Mouse (Mus musculus) heart, postnatal 4 days (tissue): ENCODE results near the gene Olfr193. TPM values are rescaled to one million over a fixed set of nuclear protein-coding genes. Genes with fewer than 3 reads are reported as not detected.
"Not testable (repeated sequence)": the region's sequence is repeated elsewhere in the genome, so short reads cannot be mapped to it uniquely, and the experiment has no call there.

Experiments used
- DNase-seq: peaks from one replicate; pipeline ENCODE4 v3.0.0; 2021
- total RNA-seq, 2 experiments: library from RNA; stranded (reverse); gene quantifications; 2 replicates each; pipeline ENCODE4 v1.2.3; 2021

The Olfr193 gene
- not detected for total RNA-seq

DNA sequence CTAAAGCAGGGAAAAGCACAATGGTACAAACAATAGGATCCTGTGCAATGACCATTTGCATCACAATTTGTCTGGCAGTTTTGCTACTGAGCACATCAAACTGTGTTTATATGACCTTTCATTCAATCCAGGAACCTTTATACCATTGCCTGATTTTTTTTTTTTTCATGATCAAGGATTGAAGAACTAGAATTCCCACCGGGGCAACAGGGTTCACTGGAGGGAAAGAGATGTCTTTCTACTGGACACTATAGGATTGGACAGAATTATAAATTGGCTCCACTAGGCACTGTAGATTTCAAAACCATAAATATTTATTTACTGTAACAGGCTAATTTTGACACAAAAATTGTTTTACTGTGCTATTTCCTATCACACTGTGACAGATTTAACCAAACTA is at the start of gene Olfr193:
Gene Olfr193 (minus strand): TSS at position 101 of the 400 bp plus-strand sequence.
- DNase-seq: no peak

DNA sequence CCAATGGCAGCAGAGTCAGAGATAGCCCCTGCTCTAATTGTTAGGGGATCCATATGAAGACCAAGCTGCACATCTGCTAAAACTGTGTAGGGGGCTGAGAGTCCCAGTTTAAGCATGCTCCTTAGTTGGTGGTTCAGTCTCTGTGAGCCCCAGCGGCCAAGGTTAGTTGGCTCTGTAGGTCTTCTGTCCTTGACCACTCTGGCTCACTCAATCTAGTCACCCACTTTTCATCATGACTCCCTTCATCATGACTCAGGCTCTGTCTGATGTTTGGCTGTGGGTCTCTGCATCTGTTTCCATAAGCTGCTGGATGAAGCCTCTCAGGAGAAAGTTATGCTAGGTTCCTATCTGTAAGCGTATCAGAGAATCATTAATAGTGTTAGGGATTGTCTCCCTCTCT is 40.3 kb upstream of the Olfr193 start:
- no peak for DNase-seq

DNA sequence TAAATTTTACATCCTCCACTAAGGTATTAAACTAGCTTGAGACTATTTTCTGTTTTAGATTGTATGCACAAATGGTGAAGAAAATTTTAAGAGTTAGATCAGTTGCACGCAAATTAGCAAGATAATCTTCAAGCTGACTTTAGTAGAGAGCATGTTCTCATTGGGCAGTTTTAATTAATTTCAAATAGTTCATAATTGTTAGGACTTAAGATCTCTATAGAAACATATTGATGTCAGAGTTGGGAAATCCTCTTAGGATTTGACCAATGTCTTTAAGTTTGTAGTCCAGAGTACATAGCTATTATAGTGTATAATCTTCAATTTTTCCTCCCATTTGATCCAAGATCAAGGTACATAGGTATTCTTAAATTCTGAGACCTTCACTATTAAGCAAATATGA is 35.1 kb upstream of the Olfr193 start, which contains the start of gene Olfr195:
Gene Olfr195 (plus strand): TSS at position 301 of the 400 bp plus-strand sequence.
- DNase-seq: no peak

DNA sequence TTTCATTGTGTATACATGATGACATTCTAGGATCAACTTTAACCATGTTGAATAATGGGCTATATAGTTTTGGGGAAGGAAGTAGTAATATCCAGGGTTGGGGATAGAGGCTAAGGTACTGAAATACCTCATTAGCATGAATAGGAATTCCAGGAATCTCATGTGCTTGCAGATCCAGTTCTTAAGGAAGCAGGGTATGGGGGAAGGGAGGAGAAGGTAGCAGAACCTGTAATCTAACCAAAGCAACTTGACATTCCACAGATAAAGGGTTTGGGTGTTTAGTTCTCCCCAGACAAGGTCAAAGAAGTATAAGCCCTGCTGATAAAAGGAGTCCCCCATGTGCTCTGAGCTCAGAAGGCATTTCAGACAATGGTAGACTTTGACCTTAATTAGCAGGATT is 29.4 kb upstream of the Olfr193 start:
- DNase-seq: no peak

DNA sequence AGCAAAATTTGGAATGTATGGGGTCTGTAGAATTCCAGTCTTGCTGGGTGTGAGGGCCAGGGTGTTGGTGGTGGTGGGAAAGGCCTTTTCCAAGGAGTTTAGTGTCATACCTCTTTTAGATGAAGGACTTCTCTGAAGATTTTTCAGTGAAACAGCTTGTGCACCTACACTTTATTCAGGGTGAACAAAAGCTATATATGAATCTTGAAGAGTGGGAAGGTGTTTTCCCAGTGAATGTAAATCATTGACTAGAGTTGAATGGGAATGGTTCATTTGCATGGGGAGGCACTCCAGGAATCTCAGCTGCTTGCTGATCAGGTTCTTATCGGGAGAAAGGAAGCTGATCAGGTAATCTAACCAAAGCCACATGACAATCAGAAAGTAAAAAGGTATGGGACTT is 19.1 kb upstream of the Olfr193 start:
- no peak for DNase-seq

DNA sequence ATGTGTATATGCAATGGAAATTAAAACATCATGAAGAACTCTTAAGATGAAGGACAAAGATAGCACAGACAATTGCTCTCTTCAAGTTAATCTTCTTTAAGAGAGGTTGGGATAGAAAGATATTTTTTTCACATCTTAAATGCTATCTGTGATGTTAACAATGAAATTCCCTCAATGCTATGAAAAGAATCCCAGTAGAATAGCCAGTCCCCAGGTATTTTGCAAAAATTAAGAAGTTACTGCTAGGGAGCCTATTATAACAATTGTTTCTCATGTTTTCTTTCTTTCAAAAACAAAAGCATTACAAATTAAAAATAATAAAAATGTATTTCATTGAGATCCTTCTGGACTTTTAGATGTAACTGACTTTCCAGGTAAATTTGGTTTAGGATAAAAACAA is 9.3 kb upstream of the Olfr193 start, which contains the start of gene Olfr194:
Gene Olfr194 (minus strand): TSS at position 101 of the 400 bp plus-strand sequence.
- DNase-seq: no peak

DNA sequence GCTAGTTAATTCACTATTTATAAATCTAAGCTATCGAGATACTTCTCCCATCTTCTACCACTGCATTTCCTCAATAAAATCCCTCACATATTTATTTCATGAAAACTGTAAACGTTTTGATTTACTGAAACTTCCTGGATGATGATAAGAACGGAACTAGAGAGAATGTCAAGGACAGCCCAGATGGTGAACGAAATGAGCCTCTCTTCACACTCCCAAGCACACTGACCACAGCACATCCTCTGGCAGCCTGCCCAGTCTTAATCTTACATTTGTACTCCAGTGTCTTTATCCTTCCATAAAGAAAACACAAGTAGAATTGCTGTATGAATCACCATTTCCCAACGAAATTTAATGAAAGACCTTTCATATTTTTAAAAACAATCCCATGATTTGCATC is 3.2 kb downstream of the Olfr193 start:
- DNase-seq: not testable (repeated sequence)

DNA sequence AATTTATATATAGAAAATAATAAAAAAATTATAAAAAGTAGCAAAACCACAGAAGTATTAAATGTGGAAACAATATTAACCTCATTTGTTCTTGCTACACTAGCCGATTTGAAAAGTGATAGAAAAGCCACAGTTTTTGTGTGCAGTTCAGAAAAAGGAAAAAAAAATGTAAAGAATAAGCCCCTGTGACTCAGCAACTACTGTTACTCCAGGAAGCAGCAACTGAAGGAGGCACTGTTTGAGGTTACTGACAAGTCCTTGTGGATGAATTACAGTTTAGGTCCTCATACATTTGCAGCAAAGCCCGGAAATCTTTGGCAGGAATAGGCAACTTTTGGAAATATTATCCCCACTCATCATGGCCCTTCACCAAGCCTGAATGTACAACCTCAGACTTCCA is 6.4 kb downstream of the Olfr193 start:
- no peak for DNase-seq

DNA sequence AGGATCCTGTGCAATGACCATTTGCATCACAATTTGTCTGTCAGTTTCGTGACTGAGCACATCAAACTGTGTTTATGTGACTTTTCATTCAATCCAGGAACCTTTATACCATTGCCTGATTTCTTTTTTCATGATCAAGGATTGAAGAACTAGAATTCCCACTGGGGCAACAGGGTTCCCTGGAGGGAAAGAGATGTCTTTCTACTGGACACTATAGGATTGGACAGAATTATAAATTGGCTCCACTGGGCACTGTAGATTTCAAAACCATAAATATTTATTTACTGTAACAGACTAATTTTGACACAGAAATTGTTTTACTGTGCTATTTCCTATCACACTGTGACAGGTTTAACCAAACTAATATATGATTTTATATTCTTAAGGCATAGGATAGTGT is 22.0 kb downstream of the Olfr193 start, which contains the start of gene Olfr191:
Gene Olfr191 (minus strand): TSS at position 101 of the 400 bp plus-strand sequence.
- DNase-seq: not testable (repeated sequence)

DNA sequence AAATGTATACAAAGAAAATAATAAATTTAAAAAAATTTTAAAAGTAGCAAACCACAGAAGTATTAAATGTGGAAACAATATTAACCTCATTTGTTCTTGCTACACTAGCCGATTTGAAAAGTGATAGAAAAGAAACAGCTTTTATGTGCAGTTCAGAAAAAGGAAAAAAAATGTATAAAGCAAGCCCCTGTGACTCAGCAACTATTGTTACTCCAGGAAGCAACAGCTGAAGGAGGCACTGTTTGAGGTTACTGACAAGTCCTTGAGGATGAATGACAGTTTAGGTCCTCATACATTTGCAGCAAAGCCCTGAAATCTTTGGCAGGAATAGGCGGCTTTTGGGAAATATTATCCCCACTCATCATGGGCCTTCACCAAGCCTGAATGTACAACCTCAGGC is 30.6 kb downstream of the Olfr193 start:
- not testable (repeated sequence) for DNase-seq

DNA sequence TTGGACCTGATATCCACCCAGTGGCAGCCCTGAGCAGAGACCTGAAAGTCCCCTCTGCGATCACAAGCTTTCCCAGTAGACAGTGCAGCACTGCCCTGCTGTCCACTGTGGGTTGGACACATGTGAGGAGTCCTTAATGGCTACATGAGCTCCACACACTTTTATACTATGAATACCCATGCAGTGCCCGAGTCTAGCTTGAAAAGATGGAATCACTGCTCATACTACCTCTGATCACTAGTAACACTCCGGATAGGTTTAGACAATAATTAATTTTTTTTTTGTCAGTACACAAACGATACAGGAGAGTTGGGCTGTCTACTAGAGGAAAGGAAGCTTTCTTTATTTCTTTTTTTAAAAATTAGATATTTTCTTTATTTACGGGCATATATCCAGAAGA is 33.8 kb downstream of the Olfr193 start, which contains the start of gene Olfr190:
Gene Olfr190 (minus strand): TSS at position 101 of the 400 bp plus-strand sequence.
- no peak for DNase-seq

DNA sequence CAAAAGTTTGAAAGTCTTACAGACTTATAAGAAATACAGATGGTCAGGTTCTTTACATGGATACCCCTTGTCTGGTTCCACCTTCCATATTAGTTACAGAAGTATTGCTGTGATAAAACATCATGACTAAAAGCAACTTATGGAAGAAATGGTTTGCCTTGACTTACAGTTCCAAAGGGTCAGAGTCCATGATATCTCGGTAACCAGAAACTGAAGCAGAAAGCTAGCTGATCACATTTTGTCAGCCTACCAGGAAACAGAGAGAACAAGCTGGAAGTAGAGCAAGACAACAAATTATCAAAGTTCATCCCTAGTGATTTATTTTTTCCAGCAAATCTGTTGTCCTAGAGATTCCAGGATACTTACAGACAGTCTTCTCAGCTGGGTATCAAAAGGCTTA is 38.2 kb downstream of the Olfr193 start:
- DNase-seq: no peak

DNA sequence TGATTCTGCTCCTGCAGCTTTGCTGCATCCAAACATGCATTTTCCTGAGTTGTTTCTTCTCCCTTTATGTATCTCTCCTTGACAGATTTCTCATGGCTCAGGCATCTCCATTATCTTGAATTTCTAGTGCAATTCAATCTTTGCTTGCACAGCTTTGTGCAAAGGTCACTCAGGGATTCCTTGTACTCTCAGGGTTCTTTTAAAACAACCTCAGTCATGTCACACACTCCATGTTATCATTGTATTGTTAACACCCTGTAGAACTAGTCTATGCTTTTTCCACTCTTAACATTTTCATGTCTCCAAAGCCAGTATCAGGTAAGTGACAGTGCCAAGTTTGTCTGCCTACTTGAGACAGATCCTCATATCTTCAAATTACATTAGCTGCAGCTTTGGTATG is 39.9 kb downstream of the Olfr193 start:
- DNase-seq: no peak

DNA sequence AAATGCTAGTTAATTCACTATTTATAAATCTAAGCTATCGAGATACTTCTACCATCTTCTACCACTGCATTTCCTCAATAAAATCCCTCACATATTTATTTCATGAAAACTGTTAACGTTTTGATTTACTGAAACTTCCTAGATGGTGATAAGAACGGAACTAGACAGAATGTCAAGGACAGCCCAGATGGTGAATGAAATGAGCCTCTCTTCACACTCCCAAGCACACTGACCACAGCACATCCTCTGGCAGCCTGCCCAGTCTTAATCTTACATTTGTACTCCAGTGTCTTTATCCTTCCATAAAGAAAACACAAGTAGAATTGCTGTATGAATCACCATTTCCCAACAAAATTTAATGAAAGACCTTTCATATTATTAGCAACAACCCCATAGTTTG is 49.3 kb downstream of the Olfr193 start:
- not testable (repeated sequence) for DNase-seq

Other genes with a start within 250 kb of the Olfr193 start
- not detected for gene Olfr177, start 237.1 kb downstream of the Olfr193 start, total RNA-seq
- not detected for gene Olfr178, start 219.8 kb downstream of the Olfr193 start, total RNA-seq
- gene Olfr181, start 183.1 kb downstream of the Olfr193 start, total RNA-seq: not detected
- gene Olfr180, start 182.5 kb downstream of the Olfr193 start, total RNA-seq: not detected
- not detected for gene Olfr183, start 116.5 kb downstream of the Olfr193 start, total RNA-seq
- gene Olfr186, start 81.6 kb downstream of the Olfr193 start, total RNA-seq: not detected
- not detected for gene Olfr187, start 72.1 kb downstream of the Olfr193 start, total RNA-seq
- gene Olfr190, start 33.9 kb downstream of the Olfr193 start, total RNA-seq: not detected
- gene Olfr191, start 22.1 kb downstream of the Olfr193 start, total RNA-seq: not detected
- gene Olfr194, start 9.2 kb upstream of the Olfr193 start, total RNA-seq: not detected
- not detected for gene Olfr195, start 35.2 kb upstream of the Olfr193 start, total RNA-seq
- gene Olfr196, start 58.6 kb upstream of the Olfr193 start, total RNA-seq: not detected
- not detected for gene Olfr198, start 91.7 kb upstream of the Olfr193 start, total RNA-seq
- gene Olfr199, start 107.9 kb upstream of the Olfr193 start, total RNA-seq: not detected
- not detected for gene Olfr201, start 160.8 kb upstream of the Olfr193 start, total RNA-seq
- gene Olfr202, start 174.9 kb upstream of the Olfr193 start, total RNA-seq: not detected
- not detected for gene Olfr203, start 187.0 kb upstream of the Olfr193 start, total RNA-seq
- gene Olfr204, start 206.4 kb upstream of the Olfr193 start, total RNA-seq: not detected
- gene Olfr205, start 219.3 kb upstream of the Olfr193 start, total RNA-seq: not detected
- not detected for gene Olfr206, start 237.4 kb upstream of the Olfr193 start, total RNA-seq